Mouse (Mus musculus): ENCODE results near the gene Msrb3.

Gene Msrb3

GRCm38 (mm10) chr10:120861674-120862073, 37.2 kb downstream of the Msrb3 start:
- no peak for DNase-seq (ENCODE audit: low read depth, low spot score)

- DNase-seq (ENCODE audit: low read depth, low spot score), result peak; percentile 57
Measured at GRCm38 (mm10) chr10:120861194-120861593, 37.7 kb downstream of the Msrb3 start.

GRCm38 (mm10) chr10:120857531-120858001, 41.3 kb downstream of the Msrb3 start:
- peak; percentile 27 for DNase-seq (ENCODE audit: low read depth, low spot score)

GRCm38 (mm10) chr10:120854329-120854728, 44.6 kb downstream of the Msrb3 start:
- DNase-seq (ENCODE audit: low read depth, low spot score), result no peak

GRCm38 (mm10) chr10:120853816-120854215, 45.1 kb downstream of the Msrb3 start:
- no peak for DNase-seq (ENCODE audit: low read depth, low spot score)

GRCm38 (mm10) chr10:120851196-120851781, 47.6 kb downstream of the Msrb3 start:
- DNase-seq (ENCODE audit: low read depth, low spot score), result peak; percentile 19

GRCm38 (mm10) chr10:120850391-120851195, 48.3 kb downstream of the Msrb3 start:
- no peak for DNase-seq (ENCODE audit: low read depth, low spot score)

- no peak for DNase-seq (ENCODE audit: low read depth, low spot score)
Measured at GRCm38 (mm10) chr10:120848677-120849076, 50.2 kb downstream of the Msrb3 start.

- DNase-seq (ENCODE audit: low read depth, low spot score), result no peak
Measured at GRCm38 (mm10) chr10:120847785-120848184, 51.1 kb downstream of the Msrb3 start.

GRCm38 (mm10) chr10:120839966-120840365, 58.9 kb downstream of the Msrb3 start:
- DNase-seq (ENCODE audit: low read depth, low spot score), result no peak

- DNase-seq (ENCODE audit: low read depth, low spot score), result no peak
Measured at GRCm38 (mm10) chr10:120834531-120834930, 64.4 kb downstream of the Msrb3 start.

GRCm38 (mm10) chr10:120833836-120834235, 65.1 kb downstream of the Msrb3 start:
- DNase-seq (ENCODE audit: low read depth, low spot score), result no peak

- no peak for DNase-seq (ENCODE audit: low read depth, low spot score)
Measured at GRCm38 (mm10) chr10:120827761-120828160, 71.1 kb downstream of the Msrb3 start.

- no peak for DNase-seq (ENCODE audit: low read depth, low spot score)
Measured at GRCm38 (mm10) chr10:120826795-120827669, 71.9 kb downstream of the Msrb3 start.

- DNase-seq (ENCODE audit: low read depth, low spot score), result no peak
Measured at GRCm38 (mm10) chr10:120826381-120826780, 72.5 kb downstream of the Msrb3 start.

- DNase-seq (ENCODE audit: low read depth, low spot score), result no peak
Measured at GRCm38 (mm10) chr10:120825594-120825993, 73.3 kb downstream of the Msrb3 start.

GRCm38 (mm10) chr10:120821491-120822358, 77.2 kb downstream of the Msrb3 start:
- DNase-seq (ENCODE audit: low read depth, low spot score), result no peak

GRCm38 (mm10) chr10:120820781-120821300, 78.1 kb downstream of the Msrb3 start:
- DNase-seq (ENCODE audit: low read depth, low spot score), result no peak

- no peak for DNase-seq (ENCODE audit: low read depth, low spot score)
Measured at GRCm38 (mm10) chr10:120815290-120815689, 83.6 kb downstream of the Msrb3 start.

- DNase-seq (ENCODE audit: low read depth, low spot score), result no peak
Measured at GRCm38 (mm10) chr10:120811796-120812443, 87.0 kb downstream of the Msrb3 start.

All from 3T3-L1 (cell line).